Mouse (Mus musculus) liver, adult 2 months (tissue): Measurements from ENCODE around the gene Trio. TPM values are rescaled to one million over a fixed set of nuclear protein-coding genes. Genes with fewer than 3 reads are reported as not detected.

Experiments
- DNase-seq: peaks from one replicate; pipeline ENCODE4 v3.0.0-alpha.2; 2011; ENCODE audit warnings: low read depth, low spot score; ENCODE audit errors: extremely low read depth
- H3K27ac ChIP-seq: fragments of 200-500 bp; replicated peaks from 2 replicates; pipeline ENCODE4 v1.5.1; 2012; ENCODE audit warnings: low read depth, mild to moderate bottlenecking, control low read depth, inconsistent platforms, low read length; ENCODE audit not compliant: insufficient read depth
- H3K27me3 ChIP-seq: fragments of 200-500 bp; 2 replicates; pipeline ENCODE4 v1.6.1; 2012; ENCODE audit warnings: mild to moderate bottlenecking, moderate library complexity, low read length, inconsistent platforms; ENCODE audit not compliant: control insufficient read depth, insufficient read depth
- H3K36me3 ChIP-seq: fragments of 200-500 bp; 2 replicates; pipeline ENCODE4 v1.6.1; 2012; ENCODE audit warnings: low read length, inconsistent platforms; ENCODE audit not compliant: control insufficient read depth, insufficient read depth
- H3K4me1 ChIP-seq: fragments of 200-500 bp; 2 replicates; pipeline ENCODE4 v1.6.1; 2011; ENCODE audit warnings: low read length; ENCODE audit not compliant: control insufficient read depth, insufficient read depth
- H3K4me3 ChIP-seq: fragments of 200-500 bp; 2 replicates; pipeline ENCODE4 v1.5.1; 2011; ENCODE audit warnings: low read depth, mild to moderate bottlenecking, control low read depth, low read length, moderate library complexity; ENCODE audit not compliant: insufficient read depth
- H3K79me2 ChIP-seq: fragments of 200-500 bp; 2 replicates; pipeline ENCODE4 v1.6.1; 2012; ENCODE audit warnings: inconsistent platforms, mild to moderate bottlenecking, low read length, moderate library complexity; ENCODE audit not compliant: control insufficient read depth, insufficient read depth
- H3K9ac ChIP-seq: fragments of 200-500 bp; 2 replicates; pipeline ENCODE4 v1.6.1; 2012; ENCODE audit warnings: low read depth, mild to moderate bottlenecking, control low read depth, inconsistent platforms, low read length
- CTCF ChIP-seq: fragments of 200-500 bp; IDR thresholded peaks from 2 replicates; pipeline ENCODE4 v1.5.1; 2011; ENCODE audit warnings: low read depth, low read length, control low read depth
- POLR2A ChIP-seq: fragments of 200-500 bp; IDR thresholded peaks from 2 replicates; pipeline ENCODE4 v1.6.1; 2011; ENCODE audit warnings: low read length, control low read depth; ENCODE audit not compliant: insufficient read depth; ENCODE audit errors: extremely low read depth
- WGBS: fragments of 180-500 bp; shearing (Covaris S2); methylation state at CpG from one replicate; pipeline ENCODE4 v1.1.7; 2018; 5-methylcytosine and 5-hydroxymethylcytosine counted together
- polyA plus RNA-seq: library from polyadenylated mRNA; depleted of rRNA; stranded (reverse); fragments of >200 nt; gene quantifications from 2 replicates; pipeline ENCODE4 v1.2.3, GENCODE M21; 2012
- total RNA-seq: library from RNA; depleted of rRNA; stranded (reverse); fragments of >200 nt; gene quantifications from 2 replicates; pipeline ENCODE4 v1.2.3, GENCODE M21; 2014

The Trio gene
- total and polyA plus RNA-seq, 2 experiments: 10.6 to 17.9 TPM

DNA sequence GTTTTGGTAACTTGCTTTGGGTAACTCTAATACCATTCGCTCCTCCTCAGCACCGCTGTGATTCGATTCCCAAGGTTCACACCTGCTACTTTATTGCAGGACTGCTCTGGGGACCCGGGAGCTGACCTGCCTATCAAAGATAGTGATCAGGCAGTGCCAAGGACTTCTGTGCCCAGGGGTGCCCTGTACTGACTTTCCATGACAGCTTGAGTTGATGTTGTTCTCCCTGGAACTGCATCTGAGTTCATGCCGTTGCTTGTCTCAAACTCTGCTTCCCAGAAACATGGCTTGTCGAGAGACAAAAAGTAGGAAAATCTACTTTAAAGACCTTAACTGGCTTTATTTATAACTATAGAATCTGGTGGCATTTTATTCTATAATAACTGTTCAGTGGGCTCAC lies 27.6 kb upstream of the Trio start:
- TF ChIP-seq CTCF (no peak), POLR2A (no peak)
- WGBS: 70% methylated on average over 6 of the region's 6 CpGs
- no peak for DNase-seq
- H3K4me3 ChIP-seq: no peak overlapping the region
- peaks cover 3% of the 10 kb centered on the region; the same call in 1 of the 2 replicates for H3K4me1 ChIP-seq
- H3K27me3 ChIP-seq: no peaks in the 10 kb centered on the region
- H3K36me3 ChIP-seq: no peaks in the 10 kb centered on the region
- no peak overlapping the region for H3K27ac ChIP-seq
- H3K79me2 ChIP-seq: no peaks in the 10 kb centered on the region
- no peak overlapping the region for H3K9ac ChIP-seq

DNA sequence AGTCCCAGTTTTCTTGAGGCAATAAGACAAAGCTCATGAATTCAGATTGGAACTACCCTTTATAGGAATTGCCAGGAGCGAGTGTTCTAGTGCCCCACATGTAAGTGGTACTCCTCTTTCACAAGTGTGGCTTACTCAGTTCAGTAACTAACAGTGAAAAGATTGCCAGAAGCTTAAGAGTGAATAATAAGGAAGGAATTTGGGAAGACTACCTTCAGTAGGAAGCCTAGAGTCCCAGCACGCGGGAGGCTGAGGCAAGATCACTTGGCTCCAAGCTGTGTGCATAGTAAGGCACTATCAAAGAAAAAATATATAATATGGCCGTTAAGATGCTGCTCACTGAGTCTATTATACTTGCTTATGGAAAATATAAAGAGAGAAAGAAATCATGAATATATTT lies 26.2 kb upstream of the Trio start:
- Histone ChIP-seq H3K4me3 (no peak overlapping the region), H3K27me3 (no peaks in the 10 kb centered on the region), H3K9ac (no peak overlapping the region), H3K4me1 (no peaks in the 10 kb centered on the region; the same call in 1 of the 2 replicates), H3K36me3 (no peaks in the 10 kb centered on the region), H3K27ac (no peak overlapping the region), H3K79me2 (no peaks in the 10 kb centered on the region)
- DNase-seq: no peak
- TF ChIP-seq CTCF (no peak), POLR2A (no peak)
- WGBS: 91% methylated on average over 4 of the region's 4 CpGs

DNA sequence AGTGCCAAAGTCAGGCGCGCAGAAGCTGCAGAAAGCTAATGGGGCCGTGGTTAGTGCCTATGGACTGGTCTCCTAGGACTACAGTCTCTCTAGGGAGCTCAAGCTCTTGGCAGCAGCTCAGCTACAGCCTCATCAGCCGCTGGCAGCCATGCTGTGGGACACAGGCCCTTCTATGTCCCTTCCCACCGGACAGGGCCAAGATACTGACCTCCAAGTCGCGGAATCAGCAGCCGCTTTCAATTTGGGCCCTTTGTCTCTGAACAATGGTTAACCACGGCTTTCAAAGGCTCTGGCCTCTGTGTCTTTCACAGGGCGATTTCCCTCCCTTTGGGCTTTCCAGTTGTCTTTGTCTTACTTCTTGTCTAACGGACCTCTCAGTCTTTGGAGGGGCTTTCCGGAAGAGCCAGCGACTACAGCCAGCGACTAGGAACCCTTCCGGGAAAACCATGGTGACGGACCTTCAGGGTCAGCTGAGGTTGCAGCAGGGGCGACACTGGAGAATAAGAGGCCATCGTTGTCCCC lies 25.5 kb upstream of the Trio start:
- Histone ChIP-seq H3K27ac (0 out of 2 replicates have a peak overlapping the region, but pooled peaks have one; percentile 50), H3K4me3 (no peak overlapping the region), H3K27me3 (no peaks in the 10 kb centered on the region), H3K4me1 (no peaks in the 10 kb centered on the region), H3K9ac (peak overlapping the region; percentile 5; the same call in 1 of the 2 replicates), H3K36me3 (no peaks in the 10 kb centered on the region), H3K79me2 (no peaks in the 10 kb centered on the region)
- 50% methylated on average over 18 of the region's 18 CpGs for WGBS
- no peak for DNase-seq
- no peak for TF ChIP-seq CTCF
- no peak for TF ChIP-seq POLR2A

DNA sequence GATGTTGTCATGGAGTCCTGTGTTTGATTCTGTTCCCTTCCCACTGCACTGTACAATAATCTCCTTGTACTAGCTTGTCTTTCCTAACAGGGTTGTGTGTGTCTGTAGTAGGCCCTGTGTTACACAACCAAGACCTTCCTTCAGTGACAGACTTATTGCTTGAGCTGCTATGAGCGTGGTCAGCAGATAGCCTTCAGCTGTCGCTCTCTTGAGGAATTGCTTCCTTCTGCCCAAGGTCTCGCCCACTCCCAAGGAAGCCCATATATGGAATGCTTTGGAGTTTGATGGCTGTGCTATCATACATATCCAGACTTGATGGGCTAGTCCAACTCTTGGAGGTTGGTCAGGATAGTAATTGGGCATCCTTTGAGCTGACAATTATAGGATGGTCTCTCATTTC lies 22.1 kb upstream of the Trio start:
- no peaks in the 10 kb centered on the region for H3K36me3 ChIP-seq
- 74% methylated on average over 3 of the region's 3 CpGs for WGBS
- no peak overlapping the region for H3K27ac ChIP-seq
- H3K4me1 ChIP-seq: no peaks in the 10 kb centered on the region
- no peaks in the 10 kb centered on the region for H3K27me3 ChIP-seq
- no peak overlapping the region for H3K9ac ChIP-seq
- H3K79me2 ChIP-seq: no peaks in the 10 kb centered on the region
- no peak for TF ChIP-seq POLR2A
- no peak for DNase-seq
- no peak overlapping the region for H3K4me3 ChIP-seq

DNA sequence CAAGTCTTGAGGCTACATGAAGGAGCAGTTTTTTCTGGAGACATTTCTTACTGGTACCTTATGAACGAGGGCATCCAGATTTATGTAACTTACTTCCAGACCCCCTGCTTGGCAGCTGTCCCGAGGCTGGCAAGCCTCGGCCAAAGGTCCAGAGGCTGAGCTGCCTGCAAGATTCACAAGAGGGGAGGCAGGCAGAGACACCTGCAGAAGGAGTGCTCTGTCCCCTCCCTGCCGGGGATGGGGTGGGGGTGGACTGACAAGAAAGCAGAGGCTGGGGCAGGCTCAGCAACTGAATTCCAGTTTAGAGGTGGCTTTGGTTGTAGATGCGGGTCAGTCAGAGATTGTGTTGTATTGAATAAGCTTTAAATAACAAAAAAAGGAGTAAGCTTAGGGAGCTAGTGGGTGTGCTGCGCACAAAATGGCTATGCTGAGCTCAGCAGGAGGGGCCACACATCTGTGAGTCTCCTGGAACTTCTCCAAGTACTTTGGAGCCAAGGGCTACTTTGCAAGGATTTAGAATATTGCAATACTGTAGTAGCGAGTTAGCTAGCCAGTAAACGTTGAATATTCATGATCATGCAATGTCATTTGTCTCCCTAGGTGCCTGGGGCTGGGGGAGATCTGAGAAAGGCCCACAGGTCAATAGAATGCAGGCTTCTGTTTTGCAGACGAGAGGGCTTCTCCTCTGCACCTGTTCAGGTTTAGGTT lies 15.7 kb upstream of the Trio start:
- DNase-seq: no peak
- Histone ChIP-seq H3K9ac (no peak overlapping the region), H3K27ac (no peak overlapping the region), H3K4me3 (no peak overlapping the region), H3K4me1 (no peaks in the 10 kb centered on the region), H3K79me2 (no peaks in the 10 kb centered on the region), H3K36me3 (no peaks in the 10 kb centered on the region), H3K27me3 (no peaks in the 10 kb centered on the region)
- no peak for TF ChIP-seq POLR2A
- TF ChIP-seq CTCF: no peak
- 42% methylated on average over 9 of the region's 9 CpGs for WGBS

DNA sequence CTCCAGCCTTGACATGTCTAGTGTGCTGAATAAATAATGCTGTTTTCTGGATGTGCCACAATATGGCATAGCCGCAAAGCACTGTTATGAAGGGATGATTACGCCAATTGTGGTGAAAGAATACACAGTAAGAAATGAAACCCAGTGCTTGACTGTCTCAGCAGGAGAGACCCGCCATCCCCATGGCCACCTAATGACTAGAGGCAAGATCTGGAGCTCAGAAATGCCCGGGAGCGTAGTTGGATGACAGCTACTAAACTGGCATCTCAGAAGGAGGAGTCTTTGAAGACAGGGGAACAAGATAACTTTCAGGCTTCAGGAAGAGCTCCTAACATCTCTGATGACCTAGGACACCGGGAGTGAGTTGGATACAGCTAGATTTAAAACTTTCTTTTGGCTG lies 12.0 kb upstream of the Trio start:
- DNase-seq: no peak
- Histone ChIP-seq H3K27me3 (no peaks in the 10 kb centered on the region), H3K4me1 (no peaks in the 10 kb centered on the region), H3K9ac (no peak overlapping the region), H3K4me3 (no peak overlapping the region), H3K27ac (no peak overlapping the region), H3K79me2 (no peaks in the 10 kb centered on the region), H3K36me3 (no peaks in the 10 kb centered on the region)
- TF ChIP-seq CTCF (no peak), POLR2A (no peak)
- 91% methylated on average over 6 of the region's 6 CpGs for WGBS
